Mouse (Mus musculus) kidney, embryonic 16.5 days (tissue): ENCODE measurements around the gene Kat6b. TPM values are rescaled to one million over a fixed set of nuclear protein-coding genes. Genes with fewer than 3 reads are reported as not detected.

Experiments
- ATAC-seq: fragments of 200-750 bp; cut with Nextera tagmentation; 2 replicates; pipeline ENCODE4 v1.8.0; 2017; ENCODE audit warnings: moderate TSS enrichment; ENCODE audit not compliant: low FRiP score, low TSS enrichment
- H3K27ac ChIP-seq: fragments of 300-500 bp; sonication (generic); 2 replicates; pipeline ENCODE4 v1.5.1; 2014; ENCODE audit warnings: low read length
- H3K27me3 ChIP-seq: fragments of 300-500 bp; sonication (generic); 2 replicates; pipeline ENCODE4 v1.6.1; 2014; ENCODE audit warnings: low read length, control low read depth, mixed read lengths; ENCODE audit not compliant: insufficient read depth
- H3K36me3 ChIP-seq: fragments of 300-500 bp; sonication (generic); 2 replicates; pipeline ENCODE4 v1.6.1; 2014; ENCODE audit warnings: low read length, control low read depth, mixed read lengths; ENCODE audit not compliant: insufficient read depth
- H3K4me1 ChIP-seq: fragments of 300-500 bp; sonication (generic); 2 replicates; pipeline ENCODE4 v1.6.1; 2014; ENCODE audit warnings: low read length, control low read depth, mixed read lengths; ENCODE audit not compliant: insufficient read depth
- H3K4me2 ChIP-seq: fragments of 300-500 bp; sonication (generic); replicated peaks from 2 replicates; pipeline ENCODE4 v1.6.1; 2014; ENCODE audit warnings: low read depth, low read length
- H3K4me3 ChIP-seq: fragments of 300-500 bp; sonication (generic); 2 replicates; pipeline ENCODE4 v1.5.1; 2014; ENCODE audit warnings: mild to moderate bottlenecking, low read length
- H3K9ac ChIP-seq: fragments of 300-500 bp; sonication (generic); replicated peaks from 2 replicates; pipeline ENCODE4 v1.6.1; 2014; ENCODE audit warnings: low read length
- H3K9me3 ChIP-seq: fragments of 300-500 bp; sonication (generic); 2 replicates; pipeline ENCODE4 v1.6.1; 2016; ENCODE audit warnings: low read length, control low read depth
- WGBS: fragments of 180-500 bp; shearing (Covaris S2); extraction: QIAGEN DNeasy Blood & Tissue Kit; methylation state at CpG from one replicate; pipeline ENCODE4 v1.1.7; 2014; 5-methylcytosine and 5-hydroxymethylcytosine counted together
- polyA plus RNA-seq: library from polyadenylated mRNA; unstranded; fragments of >200 nt; fragmentation: Nextera tagmentation; extraction: Ambion mirVana; gene quantifications from 2 replicates; pipeline ENCODE4 v1.2.1, GENCODE M21; 2015

Gene Kat6b
- polyA plus RNA-seq, 1 experiment from 2014 or later = 12.0 TPM

DNA sequence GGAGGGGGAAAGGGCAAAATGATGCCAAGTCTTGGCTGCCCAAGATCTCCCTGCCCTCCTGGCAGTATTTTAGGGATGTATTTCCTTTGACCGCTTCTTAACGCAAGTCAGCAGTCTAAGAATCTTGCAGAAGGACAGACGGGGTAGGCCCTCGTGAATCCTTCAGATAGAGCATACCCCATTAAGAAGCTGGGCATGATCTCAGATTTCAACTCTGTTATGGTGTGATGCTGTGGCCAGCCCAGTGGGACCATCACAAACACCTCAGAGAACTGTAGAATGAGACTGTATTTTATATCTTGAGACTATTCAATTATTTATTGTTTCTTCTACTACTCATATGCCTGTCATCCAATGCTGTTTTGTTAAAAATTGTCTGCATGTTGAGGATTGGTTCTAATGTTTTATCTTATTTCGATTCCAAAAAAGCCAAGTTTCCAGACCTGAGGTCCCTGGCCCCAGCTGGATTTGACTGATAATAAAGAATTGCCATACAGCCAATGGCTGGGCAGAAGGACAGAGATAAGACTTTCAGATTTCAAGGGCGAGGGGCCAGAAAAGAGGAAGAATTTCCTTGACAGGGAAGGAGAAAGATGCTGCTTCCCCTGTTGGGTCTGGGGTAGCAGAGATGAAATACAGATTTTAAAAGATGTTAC, 67.8 kb downstream of the Kat6b start:
- Histone ChIP-seq H3K36me3 (no peaks in the 10 kb centered on the region), H3K4me3 (no peak overlapping the region), H3K9me3 (no peaks in the 10 kb centered on the region), H3K27me3 (no peaks in the 10 kb centered on the region), H3K9ac (no peak overlapping the region), H3K4me2 (no peak overlapping the region), H3K27ac (no peak overlapping the region), H3K4me1 (peaks cover 56% of the 10 kb centered on the region)
- WGBS = 64% methylated on average over 6 of the region's 6 CpGs
- no peak for ATAC-seq

DNA sequence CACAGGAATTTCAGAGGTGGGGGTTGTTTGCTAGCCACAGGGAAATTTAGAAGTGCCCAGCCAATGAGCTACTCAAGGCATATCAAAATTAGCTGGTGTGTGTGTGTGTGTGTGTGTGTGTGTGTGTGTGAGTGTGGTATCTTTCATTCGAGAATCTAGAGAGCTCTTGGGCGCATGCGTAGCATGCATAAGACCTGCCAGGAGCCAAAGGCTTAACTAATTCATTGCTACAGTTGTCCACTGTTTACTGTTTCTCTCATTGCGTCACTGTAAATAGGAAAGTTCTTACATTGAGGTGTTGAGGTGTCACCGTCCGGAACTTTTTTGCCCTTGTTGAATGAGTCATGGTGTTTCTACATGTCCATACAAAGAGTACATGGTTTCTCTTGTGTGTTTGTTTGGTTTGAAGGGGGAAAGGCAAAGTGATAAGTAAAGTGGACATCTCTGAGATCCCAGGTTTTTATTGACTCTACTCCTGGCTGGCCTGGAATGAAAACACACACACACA, 68.4 kb downstream of the Kat6b start:
- H3K4me3 ChIP-seq = no peak overlapping the region
- H3K9ac ChIP-seq = no peak overlapping the region
- no peak for ATAC-seq
- no peaks in the 10 kb centered on the region for H3K27me3 ChIP-seq
- H3K4me2 ChIP-seq = no peak overlapping the region
- peaks cover 57% of the 10 kb centered on the region for H3K4me1 ChIP-seq
- H3K27ac ChIP-seq = no peak overlapping the region
- 90% methylated on average over 6 of the region's 6 CpGs for WGBS
- no peaks in the 10 kb centered on the region for H3K9me3 ChIP-seq
- no peaks in the 10 kb centered on the region for H3K36me3 ChIP-seq

- Histone ChIP-seq H3K27ac (no peak overlapping the region), H3K9ac (no peak overlapping the region), H3K9me3 (no peaks in the 10 kb centered on the region), H3K4me3 (no peak overlapping the region), H3K4me2 (no peak overlapping the region), H3K36me3 (no peaks in the 10 kb centered on the region), H3K27me3 (no peaks in the 10 kb centered on the region), H3K4me1 (peaks cover 52% of the 10 kb centered on the region)
- WGBS = 62% methylated on average over 7 of the region's 7 CpGs
- no peak for ATAC-seq
Measured at GRCm38 (mm10) chr14:21550576-21550975, 69.3 kb downstream of the Kat6b start.

DNA sequence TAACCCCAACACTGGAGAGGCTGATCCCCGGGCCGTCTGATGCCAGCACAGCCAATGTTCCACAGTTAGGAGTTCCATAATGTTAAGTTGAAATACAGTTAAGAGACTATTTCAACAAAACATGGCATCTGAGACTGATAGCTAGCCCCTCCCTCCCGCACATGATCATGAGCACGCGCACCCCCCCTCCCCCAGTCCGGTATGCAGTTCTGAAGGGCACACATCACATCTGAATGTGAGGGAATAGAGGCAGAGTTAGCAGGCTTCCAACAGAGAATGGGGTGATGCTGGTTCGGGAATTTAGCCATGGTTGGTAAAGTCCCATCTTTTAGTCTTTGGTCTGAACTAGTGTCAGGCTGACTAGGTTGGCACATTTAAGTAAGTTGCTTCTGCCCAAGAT, 70.4 kb downstream of the Kat6b start:
- no peaks in the 10 kb centered on the region for H3K36me3 ChIP-seq
- no peak overlapping the region for H3K4me3 ChIP-seq
- ATAC-seq = no peak
- no peaks in the 10 kb centered on the region for H3K27me3 ChIP-seq
- H3K9ac ChIP-seq = no peak overlapping the region
- H3K27ac ChIP-seq = no peak overlapping the region
- 89% methylated on average over 7 of the region's 7 CpGs for WGBS
- no peaks in the 10 kb centered on the region for H3K9me3 ChIP-seq
- no peak overlapping the region for H3K4me2 ChIP-seq
- H3K4me1 ChIP-seq = peaks cover 41% of the 10 kb centered on the region

GRCm38 (mm10) chr14:21552958-21553357, 71.7 kb downstream of the Kat6b start:
- ATAC-seq = peak; percentile 81
- Histone ChIP-seq H3K27ac (peak overlapping the region; percentile 21; the same call in 1 of the 2 replicates), H3K4me1 (peaks cover 31% of the 10 kb centered on the region), H3K4me2 (peak overlapping the region; percentile 35), H3K9ac (peak overlapping the region; percentile 28; the same call in 1 of the 2 replicates), H3K9me3 (no peaks in the 10 kb centered on the region), H3K27me3 (no peaks in the 10 kb centered on the region), H3K36me3 (no peaks in the 10 kb centered on the region), H3K4me3 (peak overlapping the region; percentile 6; the same call in 1 of the 2 replicates)
- WGBS = 29% methylated on average over 8 of the region's 8 CpGs

- ATAC-seq = no peak
- 82% methylated on average over 8 of the region's 8 CpGs for WGBS
- Histone ChIP-seq H3K4me3 (no peak overlapping the region), H3K36me3 (no peaks in the 10 kb centered on the region), H3K27ac (no peak overlapping the region), H3K9ac (no peak overlapping the region), H3K4me2 (no peak overlapping the region), H3K4me1 (peaks cover 38% of the 10 kb centered on the region), H3K9me3 (no peaks in the 10 kb centered on the region), H3K27me3 (no peaks in the 10 kb centered on the region)
Measured at GRCm38 (mm10) chr14:21554046-21554445, 72.8 kb downstream of the Kat6b start.

DNA sequence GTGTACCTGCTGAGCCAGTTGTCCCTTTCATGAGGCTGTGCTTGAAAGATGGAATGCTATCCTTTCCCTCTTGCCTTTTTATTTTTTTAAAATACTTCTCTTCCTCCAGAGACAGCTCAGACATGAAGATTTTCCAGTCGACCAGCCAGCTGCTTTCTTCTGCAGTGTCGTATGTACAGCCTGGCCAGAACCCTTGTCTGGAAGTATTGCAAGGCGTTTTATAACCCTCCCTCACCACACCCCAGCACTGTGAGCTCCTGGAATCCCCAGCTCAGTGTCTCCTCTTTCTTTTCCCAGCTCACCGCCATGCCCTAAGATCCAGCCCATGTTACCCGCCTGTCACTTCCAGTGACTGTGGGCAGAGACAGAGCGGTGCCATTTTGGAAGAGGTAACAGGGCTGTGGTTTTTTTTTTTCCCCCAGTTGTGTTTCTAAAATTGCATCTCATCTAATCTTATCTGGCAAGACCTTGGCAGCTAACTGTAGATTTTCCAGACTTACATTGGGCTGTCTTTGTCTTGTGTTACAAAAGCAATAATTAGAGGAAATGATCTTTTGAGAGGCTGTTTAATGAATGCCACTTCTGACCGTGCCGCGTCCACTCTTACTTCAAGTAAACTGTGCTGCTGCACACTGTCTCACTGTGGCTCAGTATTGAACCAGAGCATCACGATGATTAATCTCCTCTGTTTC, 77.4 kb downstream of the Kat6b start:
- Histone ChIP-seq H3K27me3 (no peaks in the 10 kb centered on the region), H3K9ac (no peak overlapping the region), H3K4me3 (no peak overlapping the region), H3K4me2 (no peak overlapping the region), H3K4me1 (peaks cover 23% of the 10 kb centered on the region), H3K9me3 (no peaks in the 10 kb centered on the region), H3K36me3 (no peaks in the 10 kb centered on the region), H3K27ac (no peak overlapping the region; the same call in 1 of the 2 replicates)
- 33% methylated on average over 10 of the region's 10 CpGs for WGBS
- no peak for ATAC-seq

- Histone ChIP-seq H3K9ac (no peak overlapping the region), H3K9me3 (no peaks in the 10 kb centered on the region), H3K27ac (no peak overlapping the region), H3K4me3 (no peak overlapping the region), H3K27me3 (no peaks in the 10 kb centered on the region), H3K36me3 (no peaks in the 10 kb centered on the region), H3K4me2 (no peak overlapping the region), H3K4me1 (peaks cover 23% of the 10 kb centered on the region)
- no peak for ATAC-seq
- WGBS = 72% methylated on average over 7 of the region's 7 CpGs
Measured at GRCm38 (mm10) chr14:21559447-21559846, 78.2 kb downstream of the Kat6b start.

DNA sequence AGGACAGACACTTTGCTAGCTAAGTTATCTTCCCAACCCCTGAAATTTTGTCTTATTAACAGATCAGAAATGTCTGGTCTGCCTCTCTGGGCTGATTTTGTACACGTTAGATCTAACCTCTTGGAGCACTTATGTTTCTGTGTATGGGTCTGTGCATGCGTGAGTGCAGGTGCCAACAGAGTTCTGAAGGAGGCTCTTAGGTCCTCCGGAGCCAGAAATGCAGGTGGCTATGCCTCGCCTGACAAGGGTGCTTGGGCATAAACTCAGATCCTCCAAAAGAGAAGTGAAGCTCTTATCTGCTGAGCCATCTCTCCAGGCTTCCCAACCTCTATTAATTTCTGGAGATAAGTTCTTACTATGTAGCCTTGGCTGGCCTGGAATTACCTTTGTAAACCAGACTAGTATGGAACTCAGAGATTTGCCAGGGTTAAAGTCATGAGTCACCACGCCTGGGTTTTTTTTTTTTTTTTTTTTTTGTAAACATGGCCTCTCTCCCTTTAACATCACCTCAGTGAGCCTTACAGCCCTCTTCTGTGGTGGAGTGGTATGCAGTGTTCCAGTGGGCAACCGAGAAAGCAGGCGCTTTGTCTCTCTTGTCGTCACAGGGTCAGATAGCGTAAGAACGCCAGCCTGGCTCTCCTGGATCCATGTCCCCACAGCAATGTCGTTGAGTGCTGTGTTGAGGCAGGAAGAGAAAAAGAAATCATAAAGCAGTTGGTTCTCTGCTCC, 79.4 kb downstream of the Kat6b start:
- H3K9ac ChIP-seq = no peak overlapping the region
- no peak for ATAC-seq
- no peaks in the 10 kb centered on the region for H3K36me3 ChIP-seq
- no peak overlapping the region for H3K4me3 ChIP-seq
- WGBS = 79% methylated on average over 11 of the region's 11 CpGs
- H3K27me3 ChIP-seq = no peaks in the 10 kb centered on the region
- no peak overlapping the region for H3K27ac ChIP-seq
- H3K4me2 ChIP-seq = no peak overlapping the region
- H3K4me1 ChIP-seq = peaks cover 23% of the 10 kb centered on the region
- no peaks in the 10 kb centered on the region for H3K9me3 ChIP-seq
